ENCODE assay signal across 10 mouse cellular contexts in genomic region chr13:49131946-49132687, GRCm38 (mm10). TPM values are rescaled to one million over a fixed set of nuclear protein-coding genes. Genes with fewer than 3 reads are reported as not detected.
DNase-seq lines count a peak whose midpoint lies in the region; ATAC-seq and TF ChIP-seq lines count a peak whose summit lies in the region.
"Had no signal": no experiment of that assay in that cellular context is flagged by ENCODE, and none has a peak within 500 bp of the region (broad histone marks: within the 10 kb centered on the region; RNA-seq: fewer than 3 reads in every experiment).

No protein-coding gene starts in this region.

- H3K9ac ChIP-seq in midbrain, embryonic 16.5 days (ENCODE audit: low read depth, low read length) = no peak overlapping the region

- no peak for TF ChIP-seq CTCF in cerebellum, adult 2 months (IDR thresholded peaks at IDR 0.05; ENCODE audit: borderline replicate concordance, insufficient read depth, low read depth, low read length)

- H3K4me1 ChIP-seq in cerebellum, adult 2 months (ENCODE audit: control insufficient read depth, insufficient read depth, low read length) = peaks cover 78% of the 10 kb centered on the region
- H3K4me1 ChIP-seq in midbrain, embryonic 16.5 days (ENCODE audit: control insufficient read depth, insufficient read depth, low read length) = peaks cover 52% of the 10 kb centered on the region

- no peaks in the 10 kb centered on the region for H3K36me3 ChIP-seq in midbrain, embryonic 16.5 days (ENCODE audit: control insufficient read depth, insufficient read depth, low read length)

- DNase-seq in cerebellum, adult 2 months = peak; percentile 44 to 59
- no peak for DNase-seq in cerebellum, adult 8-10 months
- DNase-seq in retina, postnatal 1 day = peak; percentile 31
- no peak for DNase-seq in retina, embryonic 14.5 days (ENCODE audit: low spot score)
- no peak for DNase-seq in yolk sac, embryonic 10.5 days (ENCODE audit: low spot score)
- DNase-seq in left cerebral cortex, adult 8-10 months (ENCODE audit: low spot score in 2 of 2) = no peak
- DNase-seq in urinary bladder, adult 2 months (ENCODE audit: low spot score) = no peak
- DNase-seq: heart, postnatal 4 days; layer of hippocampus, postnatal 36 days had no signal

- H3K27ac ChIP-seq in cerebellum, adult 2 months (ENCODE audit: insufficient read depth, low read length) = peak overlapping the region; percentile 58; the same call in 1 of the 2 replicates
- 0 out of 2 replicates have a peak overlapping the region, but pooled peaks have one; percentile 19 for H3K27ac ChIP-seq in midbrain, embryonic 16.5 days (ENCODE audit: low read length)

- no peak for TF ChIP-seq POLR2A in cerebellum, adult 2 months (IDR thresholded peaks at IDR 0.05; ENCODE audit: borderline replicate concordance, insufficient read depth, low read length)

- H3K27me3 ChIP-seq in cerebellum, adult 2 months (ENCODE audit: control insufficient read depth, insufficient read depth, low read length) = no peaks in the 10 kb centered on the region
- no peaks in the 10 kb centered on the region for H3K27me3 ChIP-seq in midbrain, embryonic 16.5 days (ENCODE audit: control insufficient read depth, insufficient read depth, low read depth, low read length)

- no peak overlapping the region for H3K4me3 ChIP-seq in cerebellum, adult 2 months (replicated peaks; ENCODE audit: insufficient read depth, low read depth, low read length)
- H3K4me3 ChIP-seq in midbrain, embryonic 16.5 days (ENCODE audit: low read depth, low read length) = no peak overlapping the region

- no peaks in the 10 kb centered on the region for H3K9me3 ChIP-seq in midbrain, embryonic 16.5 days (replicated peaks; ENCODE audit: control insufficient read depth, low read length, poor library complexity, severe bottlenecking)

- H3K4me2 ChIP-seq in midbrain, embryonic 16.5 days (ENCODE audit: low read length) = no peak overlapping the region

- 20% methylated on average over 7 of the region's 7 CpGs for WGBS in cerebellum, adult 2 months
- WGBS in midbrain, embryonic 16.5 days = 76% methylated on average over 7 of the region's 7 CpGs

- no peak for ATAC-seq in midbrain, embryonic 16.5 days

RNA-seq across cellular contexts. Expression of gene Wnk2, which starts 15.7 kb away (rescaled TPM):
- 73.2 and 78.3 TPM in 2 replicates for polyA plus RNA-seq in cerebellum, adult 2 months (2012; rRNA removed)
- polyA plus RNA-seq in midbrain, embryonic 16.5 days (2015; fragmentation: Nextera tagmentation; extraction: Ambion mirVana) = 20.8 TPM in 2 replicates
- total RNA-seq in left cerebral cortex, adult 8-10 months (2022) = 100 to 1,000 TPM; 115 to 126 (median 123) TPM
- 14.9 and 28.9 TPM in 2 replicates for polyA plus RNA-seq in urinary bladder, adult 2 months (2012; rRNA removed)

RNA-seq across cellular contexts. Expression of gene Ninj1, which starts 55.2 kb away (rescaled TPM):
- polyA plus RNA-seq in cerebellum, adult 2 months (2012; rRNA removed) = 87.5 and 91.1 TPM in 2 replicates
- polyA plus RNA-seq in midbrain, embryonic 16.5 days (2015; fragmentation: Nextera tagmentation; extraction: Ambion mirVana) = 19.3 and 22.3 TPM in 2 replicates
- 10 to 100 TPM; 20.1 to 21.3 (median 21.0) TPM for total RNA-seq in left cerebral cortex, adult 8-10 months (2022)
- 115 and 126 TPM in 2 replicates for polyA plus RNA-seq in urinary bladder, adult 2 months (2012; rRNA removed)

Comparison
In these comparisons a context has a peak if more than half of its experiments do, and no peak if none do; other contexts are left out.
1. DNase-seq: peak in cerebellum, adult 2 months (2 of 2) and retina, postnatal 1 day (single experiment); none in cerebellum, adult 8-10 months (single experiment), retina, embryonic 14.5 days (single experiment), yolk sac, embryonic 10.5 days (single experiment), left cerebral cortex, adult 8-10 months (0 of 2) and urinary bladder, adult 2 months (single experiment).